Mouse (Mus musculus) midbrain, embryonic 10.5 days (tissue): ENCODE measurements around the gene Pdzd2. TPM values are rescaled to one million over a fixed set of nuclear protein-coding genes. Genes with fewer than 3 reads are reported as not detected.

ENCODE experiments used
- DNase-seq: peaks from one replicate; pipeline ENCODE4 v3.0.0-alpha.2; 2017; ENCODE audit warnings: low spot score
- H3K27ac ChIP-seq: fragments of 300-500 bp; sonication (generic); replicated peaks from 2 replicates; pipeline ENCODE4 v1.5.1; 2016; ENCODE audit warnings: mild to moderate bottlenecking
- H3K27me3 ChIP-seq: fragments of 300-500 bp; sonication (generic); 2 replicates; pipeline ENCODE4 v1.6.1; 2016; ENCODE audit warnings: low read depth, mild to moderate bottlenecking; ENCODE audit not compliant: poor library complexity, severe bottlenecking
- H3K36me3 ChIP-seq: fragments of 300-500 bp; sonication (generic); 2 replicates; pipeline ENCODE4 v1.6.1; 2016; ENCODE audit warnings: mild to moderate bottlenecking, moderate library complexity
- H3K4me1 ChIP-seq: fragments of 300-500 bp; sonication (generic); 2 replicates; pipeline ENCODE4 v1.6.1; 2016
- H3K4me3 ChIP-seq: fragments of 300-500 bp; sonication (generic); 2 replicates; pipeline ENCODE4 v1.5.1; 2016; ENCODE audit warnings: mild to moderate bottlenecking, moderate library complexity
- H3K9me3 ChIP-seq: fragments of 300-500 bp; sonication (generic); replicated peaks from 2 replicates; pipeline ENCODE4 v1.6.1; 2016; ENCODE audit warnings: mild to moderate bottlenecking
- WGBS: fragments of 180-500 bp; shearing (Covaris S2); methylation state at CpG from one replicate; pipeline ENCODE4 v1.1.7; 2016; 5-methylcytosine and 5-hydroxymethylcytosine counted together
- polyA plus RNA-seq: library from polyadenylated mRNA; unstranded; fragments of >200 nt; fragmentation: Nextera tagmentation; extraction: Ambion mirVana; gene quantifications from 2 replicates; pipeline ENCODE4 v1.2.1, GENCODE M21; 2016

The Pdzd2 gene
- polyA plus RNA-seq, 1 experiment from 2014 or later: 6.1 TPM

DNA sequence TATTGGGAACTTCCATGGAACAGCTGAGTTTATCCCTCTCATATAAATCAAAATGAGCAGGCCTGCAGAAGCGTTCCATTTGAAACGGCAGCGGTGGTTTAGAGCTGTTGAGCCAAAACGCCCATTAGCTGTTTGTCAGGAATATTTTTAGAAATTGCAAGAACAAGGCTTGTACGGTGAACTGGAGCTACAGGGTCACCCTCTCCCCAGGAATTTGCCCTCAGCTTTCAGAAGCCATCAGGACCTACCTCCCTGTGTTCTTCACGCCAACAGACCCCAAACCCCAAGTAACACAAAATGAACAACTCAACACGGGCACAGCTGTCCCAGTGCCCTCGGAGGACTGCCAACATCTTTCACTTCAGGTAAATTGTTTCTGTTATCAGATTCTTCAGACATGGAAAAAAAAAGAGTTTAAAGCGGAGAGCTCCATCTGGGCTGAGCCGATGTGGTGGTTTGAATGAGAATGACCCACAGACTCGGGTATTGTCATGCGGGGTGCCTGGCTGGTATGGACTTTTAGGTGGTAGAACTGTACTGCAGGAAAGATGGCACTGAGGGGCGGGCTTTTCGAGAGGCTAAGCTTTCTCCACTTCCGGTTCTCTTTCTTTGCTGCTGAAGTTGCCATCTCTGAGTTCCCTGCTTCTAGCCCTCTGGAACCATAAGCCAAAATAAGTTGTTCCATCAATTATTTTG is 87.2 kb downstream of the Pdzd2 start:
- Histone ChIP-seq H3K36me3 (no peaks in the 10 kb centered on the region), H3K27ac (no peak overlapping the region), H3K4me3 (no peak overlapping the region), H3K9me3 (no peaks in the 10 kb centered on the region), H3K4me1 (peaks cover 34% of the 10 kb centered on the region), H3K27me3 (no peaks in the 10 kb centered on the region)
- 84% methylated on average over 15 of the region's 15 CpGs for WGBS
- no peak for DNase-seq

DNA sequence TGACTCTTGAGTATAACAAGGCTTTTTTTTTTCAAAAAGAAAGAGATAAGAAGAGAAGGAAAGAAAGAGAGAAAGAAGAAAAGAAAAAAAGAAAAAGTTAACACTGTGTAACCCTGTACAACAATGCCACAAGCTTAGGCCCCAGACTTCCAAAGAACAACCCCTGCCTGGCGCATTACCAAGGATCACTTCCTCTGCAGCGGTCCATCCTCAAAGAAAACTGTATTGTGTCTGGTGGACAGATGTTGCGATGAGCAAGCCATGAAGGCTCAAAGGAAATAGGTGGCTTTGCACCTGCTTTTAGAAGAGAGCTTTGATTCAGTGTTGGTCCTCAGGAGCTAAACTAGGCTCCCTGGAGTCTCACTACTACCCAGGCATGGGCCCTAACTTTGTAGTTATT is 89.5 kb downstream of the Pdzd2 start:
- DNase-seq: no peak
- 82% methylated on average over 3 of the region's 3 CpGs for WGBS
- H3K9me3 ChIP-seq: no peaks in the 10 kb centered on the region
- H3K4me3 ChIP-seq: no peak overlapping the region
- H3K4me1 ChIP-seq: peaks cover 28% of the 10 kb centered on the region
- no peak overlapping the region; the same call in 1 of the 2 replicates for H3K27ac ChIP-seq
- H3K27me3 ChIP-seq: no peaks in the 10 kb centered on the region
- no peaks in the 10 kb centered on the region for H3K36me3 ChIP-seq

DNA sequence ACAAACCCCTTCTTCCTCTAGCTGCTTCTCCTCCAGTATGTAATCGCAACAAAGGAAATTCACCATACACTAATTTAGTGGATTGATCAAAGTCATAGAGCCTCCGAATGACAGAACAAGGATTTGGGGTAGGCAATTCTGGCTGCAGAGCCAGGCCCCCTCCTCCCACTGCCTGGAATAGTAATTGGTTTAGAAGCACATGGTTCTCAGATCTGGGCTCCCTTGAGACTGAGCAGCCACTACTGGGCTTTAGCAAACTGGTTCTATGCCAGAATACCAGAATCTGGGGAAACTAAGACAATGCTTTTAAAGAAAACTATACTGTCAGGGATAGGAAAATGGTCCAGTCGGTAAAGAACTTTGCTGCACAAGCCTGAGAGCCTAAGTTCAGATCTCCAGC is 90.0 kb downstream of the Pdzd2 start:
- Histone ChIP-seq H3K36me3 (no peaks in the 10 kb centered on the region), H3K9me3 (no peaks in the 10 kb centered on the region), H3K27ac (no peak overlapping the region), H3K27me3 (no peaks in the 10 kb centered on the region), H3K4me3 (no peak overlapping the region), H3K4me1 (peaks cover 28% of the 10 kb centered on the region)
- DNase-seq: no peak
- WGBS: 91% methylated on average over 3 of the region's 3 CpGs

DNA sequence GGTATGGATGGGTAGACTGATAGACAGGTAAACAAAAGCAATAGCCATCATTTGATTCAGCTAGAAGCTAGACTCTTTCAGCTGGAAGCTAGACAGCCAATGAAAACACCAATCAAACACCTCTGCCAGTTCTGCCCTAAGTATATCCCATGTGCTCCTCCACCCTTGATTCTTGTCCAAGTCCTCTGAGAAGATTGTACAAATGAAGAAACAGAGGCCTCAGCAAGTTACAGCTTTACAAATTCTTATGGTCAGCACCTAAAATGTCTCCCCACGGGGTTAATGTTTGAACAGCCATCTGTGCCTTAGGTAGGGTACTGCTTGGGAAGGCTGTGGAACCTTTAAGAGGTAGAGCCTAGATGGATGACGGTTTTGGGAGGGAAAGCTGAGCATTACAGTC is 90.6 kb downstream of the Pdzd2 start:
- H3K9me3 ChIP-seq: no peaks in the 10 kb centered on the region
- no peak overlapping the region for H3K27ac ChIP-seq
- H3K4me3 ChIP-seq: no peak overlapping the region
- peaks cover 28% of the 10 kb centered on the region for H3K4me1 ChIP-seq
- WGBS: 85% methylated on average over 2 of the region's 2 CpGs
- no peak for DNase-seq
- no peaks in the 10 kb centered on the region for H3K27me3 ChIP-seq
- no peaks in the 10 kb centered on the region for H3K36me3 ChIP-seq

DNA sequence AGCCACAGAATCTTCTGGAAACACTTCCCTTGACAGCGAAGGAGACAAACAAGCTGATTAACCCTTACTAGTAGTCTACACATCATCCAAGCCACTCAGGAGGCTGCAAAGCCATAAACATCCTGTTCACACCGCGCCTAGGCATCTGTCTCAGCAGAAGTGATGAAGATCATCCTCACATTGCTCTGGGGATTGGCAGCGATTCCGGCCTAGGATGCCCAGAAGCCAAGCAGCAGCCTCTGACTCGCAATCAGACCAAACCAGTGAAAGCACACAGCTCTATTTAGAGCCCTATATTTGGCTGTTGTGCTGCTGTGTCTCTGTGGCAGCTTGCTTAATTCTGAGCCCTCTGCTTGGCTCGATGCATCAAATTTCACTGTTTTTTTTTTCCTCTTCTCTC is 99.0 kb downstream of the Pdzd2 start:
- Histone ChIP-seq H3K4me3 (no peak overlapping the region), H3K9me3 (no peaks in the 10 kb centered on the region), H3K27ac (no peak overlapping the region), H3K36me3 (no peaks in the 10 kb centered on the region), H3K27me3 (no peaks in the 10 kb centered on the region), H3K4me1 (no peaks in the 10 kb centered on the region)
- WGBS: 92% methylated on average over 7 of the region's 7 CpGs
- DNase-seq: no peak

- Histone ChIP-seq H3K4me1 (peaks cover 4% of the 10 kb centered on the region), H3K9me3 (no peaks in the 10 kb centered on the region), H3K27ac (no peak overlapping the region), H3K27me3 (no peaks in the 10 kb centered on the region), H3K4me3 (no peak overlapping the region), H3K36me3 (no peaks in the 10 kb centered on the region)
- 84% methylated on average over 3 of the region's 3 CpGs for WGBS
- no peak for DNase-seq
Measured at GRCm38 (mm10) chr15:12639776-12640175, 99.9 kb downstream of the Pdzd2 start.

DNA sequence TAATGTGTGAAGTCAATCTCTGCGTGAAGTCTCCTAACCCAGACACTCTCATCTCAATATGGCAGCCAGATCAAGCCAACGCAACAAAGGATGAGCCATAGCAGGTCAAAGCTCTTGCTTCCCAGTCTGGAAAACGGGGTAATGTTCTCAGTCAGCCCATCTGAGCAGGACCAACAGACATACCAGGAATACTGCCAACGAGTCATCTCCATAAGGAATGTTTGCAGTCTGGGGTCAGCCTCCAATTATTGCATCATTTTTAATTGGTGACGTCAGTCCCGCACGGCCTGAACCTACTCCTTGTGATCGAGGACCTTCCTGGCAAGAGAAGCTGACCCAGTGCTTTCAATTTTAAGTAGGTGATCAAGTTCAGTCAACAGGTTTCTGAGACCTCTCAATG is 100.5 kb downstream of the Pdzd2 start:
- no peaks in the 10 kb centered on the region for H3K27me3 ChIP-seq
- no peak for DNase-seq
- H3K36me3 ChIP-seq: no peaks in the 10 kb centered on the region
- H3K4me3 ChIP-seq: no peak overlapping the region
- WGBS: 93% methylated on average over 8 of the region's 8 CpGs
- no peaks in the 10 kb centered on the region for H3K9me3 ChIP-seq
- H3K27ac ChIP-seq: no peak overlapping the region
- peaks cover 8% of the 10 kb centered on the region for H3K4me1 ChIP-seq

DNA sequence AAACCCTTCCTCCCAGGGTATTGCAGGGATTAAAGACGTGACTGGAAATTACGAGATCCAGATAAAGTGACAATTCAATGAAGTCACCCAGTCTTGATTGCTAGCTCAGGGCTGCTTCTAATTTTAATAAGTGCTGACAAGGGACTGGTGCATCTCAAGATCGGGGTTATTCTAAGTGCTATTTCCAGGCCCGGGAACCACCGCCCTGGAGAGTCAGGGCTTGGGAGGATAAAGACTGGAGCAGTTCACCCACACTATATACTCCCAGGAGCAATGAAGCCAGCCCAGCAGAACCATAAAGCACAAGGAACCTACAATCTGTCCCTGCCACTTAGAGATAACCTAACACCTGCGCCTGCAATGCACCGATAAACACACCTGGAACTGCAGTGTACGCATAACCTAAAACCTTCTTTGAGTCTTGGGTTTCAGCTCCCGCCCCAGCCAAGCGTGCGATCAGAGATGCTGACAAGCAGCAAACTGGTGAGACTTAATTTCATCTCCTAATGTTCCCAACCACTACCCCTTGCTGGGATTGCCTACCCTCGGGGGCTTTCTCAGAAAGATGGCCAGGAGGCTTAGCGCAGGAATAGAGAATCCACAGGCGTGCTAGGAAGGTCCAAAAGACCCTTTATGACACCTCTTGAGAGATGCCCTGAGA is 101.2 kb downstream of the Pdzd2 start:
- Histone ChIP-seq H3K4me3 (no peak overlapping the region), H3K4me1 (peaks cover 8% of the 10 kb centered on the region), H3K9me3 (no peaks in the 10 kb centered on the region), H3K36me3 (no peaks in the 10 kb centered on the region), H3K27ac (no peak overlapping the region), H3K27me3 (no peaks in the 10 kb centered on the region)
- no peak for DNase-seq
- WGBS: 96% methylated on average over 14 of the region's 14 CpGs

DNA sequence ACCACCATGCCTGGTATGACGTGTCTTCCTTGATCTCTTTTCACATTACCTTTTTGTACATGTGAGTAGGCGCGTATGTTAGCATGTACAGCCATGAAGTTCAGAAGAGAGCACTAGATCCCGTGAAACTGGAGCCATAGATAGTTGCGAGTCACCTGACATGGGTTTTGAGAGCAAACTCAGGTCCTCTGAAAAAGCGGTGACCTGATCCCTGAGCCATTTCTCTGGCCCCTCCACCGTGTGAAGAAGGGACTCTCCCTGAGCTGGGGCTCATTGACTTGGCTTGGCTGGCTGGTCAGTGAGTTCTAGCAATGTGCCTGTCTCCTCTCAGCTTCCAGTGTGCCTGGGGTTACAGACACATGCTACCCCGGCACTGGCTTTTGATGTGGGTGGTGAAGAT is 102.2 kb downstream of the Pdzd2 start:
- H3K27me3 ChIP-seq: no peaks in the 10 kb centered on the region
- no peak overlapping the region for H3K4me3 ChIP-seq
- WGBS: 92% methylated on average over 8 of the region's 8 CpGs
- no peaks in the 10 kb centered on the region for H3K9me3 ChIP-seq
- H3K36me3 ChIP-seq: no peaks in the 10 kb centered on the region
- no peak overlapping the region for H3K27ac ChIP-seq
- DNase-seq: no peak
- H3K4me1 ChIP-seq: peaks cover 8% of the 10 kb centered on the region

GRCm38 (mm10) chr15:12636386-12636785 is 103.3 kb downstream of the Pdzd2 start:
- Histone ChIP-seq H3K27me3 (no peaks in the 10 kb centered on the region), H3K9me3 (no peaks in the 10 kb centered on the region), H3K4me1 (peaks cover 11% of the 10 kb centered on the region), H3K4me3 (no peak overlapping the region), H3K27ac (no peak overlapping the region), H3K36me3 (no peaks in the 10 kb centered on the region)
- no peak for DNase-seq
- 86% methylated on average over 5 of the region's 5 CpGs for WGBS

- no peak for DNase-seq
- 89% methylated on average over 8 of the region's 8 CpGs for WGBS
- H3K27me3 ChIP-seq: no peaks in the 10 kb centered on the region
- no peak overlapping the region for H3K4me3 ChIP-seq
- H3K27ac ChIP-seq: no peak overlapping the region
- no peaks in the 10 kb centered on the region for H3K9me3 ChIP-seq
- peaks cover 20% of the 10 kb centered on the region for H3K4me1 ChIP-seq
- H3K36me3 ChIP-seq: no peaks in the 10 kb centered on the region
Measured at GRCm38 (mm10) chr15:12634921-12635320, 104.8 kb downstream of the Pdzd2 start.

DNA sequence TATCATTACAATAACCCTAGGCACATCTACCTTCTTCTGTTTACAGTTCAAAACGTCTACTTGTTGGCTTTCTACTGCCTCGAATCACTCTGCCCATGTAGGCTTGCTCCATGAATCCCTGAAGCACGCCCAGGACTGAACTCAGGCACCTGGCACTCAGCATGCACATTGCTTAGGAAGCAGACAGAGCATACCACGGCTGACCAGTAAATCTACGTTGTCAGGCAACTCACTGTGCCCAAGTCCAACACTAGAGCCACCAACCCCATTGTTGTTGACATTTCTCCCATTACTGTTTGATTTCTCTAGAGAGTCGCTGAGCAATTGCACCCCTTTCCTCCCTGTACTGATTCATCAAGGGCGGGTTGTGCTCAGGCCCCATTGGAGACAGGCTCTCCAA is 110.6 kb downstream of the Pdzd2 start:
- 90% methylated on average over 7 of the region's 7 CpGs for WGBS
- Histone ChIP-seq H3K4me3 (no peak overlapping the region), H3K4me1 (peaks cover 23% of the 10 kb centered on the region), H3K36me3 (no peaks in the 10 kb centered on the region), H3K27ac (no peak overlapping the region), H3K27me3 (no peaks in the 10 kb centered on the region), H3K9me3 (no peaks in the 10 kb centered on the region)
- DNase-seq: no peak

GRCm38 (mm10) chr15:12628451-12628850 is 111.3 kb downstream of the Pdzd2 start:
- H3K27me3 ChIP-seq: no peaks in the 10 kb centered on the region
- WGBS: 96% methylated on average over 7 of the region's 7 CpGs
- DNase-seq: no peak

More at GRCm38 (mm10) chr15:12628451-12628850, 111.3 kb downstream of the Pdzd2 start:
- Histone ChIP-seq H3K4me3 (no peak overlapping the region), H3K27ac (no peak overlapping the region), H3K9me3 (no peaks in the 10 kb centered on the region), H3K36me3 (no peaks in the 10 kb centered on the region), H3K4me1 (peaks cover 23% of the 10 kb centered on the region)
